Mouse (Mus musculus): ENCODE measurements around the gene Ano10.

Ano10 gene

GRCm38 (mm10) chr9:122244800-122245165, 49.4 kb downstream of the Ano10 start:
- DNase-seq (ENCODE audit: low spot score), result no peak

GRCm38 (mm10) chr9:122244080-122244799, 50.0 kb downstream of the Ano10 start:
- peak; percentile 14 for DNase-seq (ENCODE audit: low spot score)

GRCm38 (mm10) chr9:122243297-122243696, 50.9 kb downstream of the Ano10 start:
- no peak for DNase-seq (ENCODE audit: low spot score)

- DNase-seq (ENCODE audit: low spot score), result no peak
Observed at GRCm38 (mm10) chr9:122242856-122243255, 51.4 kb downstream of the Ano10 start.

- peak; percentile 19 for DNase-seq (ENCODE audit: low spot score)
Observed at GRCm38 (mm10) chr9:122241812-122242400, 52.3 kb downstream of the Ano10 start.

- no peak for DNase-seq (ENCODE audit: low spot score)
Observed at GRCm38 (mm10) chr9:122240629-122241199, 53.5 kb downstream of the Ano10 start.

- DNase-seq (ENCODE audit: low spot score), result no peak
Observed at GRCm38 (mm10) chr9:122234741-122235140, 59.5 kb downstream of the Ano10 start.

- no peak for DNase-seq (ENCODE audit: low spot score)
Observed at GRCm38 (mm10) chr9:122233972-122234345, 60.3 kb downstream of the Ano10 start.

GRCm38 (mm10) chr9:122233316-122233971, 60.8 kb downstream of the Ano10 start:
- DNase-seq (ENCODE audit: low spot score), result no peak

- no peak for DNase-seq (ENCODE audit: low spot score)
Observed at GRCm38 (mm10) chr9:122232912-122233311, 61.3 kb downstream of the Ano10 start.

- DNase-seq (ENCODE audit: low spot score), result no peak
Observed at GRCm38 (mm10) chr9:122230701-122231100, 63.5 kb downstream of the Ano10 start.

- DNase-seq (ENCODE audit: low spot score), result no peak
Observed at GRCm38 (mm10) chr9:122226419-122226818, 67.8 kb downstream of the Ano10 start.

- no peak for DNase-seq (ENCODE audit: low spot score)
Observed at GRCm38 (mm10) chr9:122225309-122225708, 68.9 kb downstream of the Ano10 start.

GRCm38 (mm10) chr9:122223005-122223404, 71.2 kb downstream of the Ano10 start:
- DNase-seq (ENCODE audit: low spot score), result no peak

- no peak for DNase-seq (ENCODE audit: low spot score)
Observed at GRCm38 (mm10) chr9:122219934-122220333, 74.3 kb downstream of the Ano10 start.

- no peak for DNase-seq (ENCODE audit: low spot score)
Observed at GRCm38 (mm10) chr9:122216945-122217529, 77.2 kb downstream of the Ano10 start.

- no peak for DNase-seq (ENCODE audit: low spot score)
Observed at GRCm38 (mm10) chr9:122215118-122215517, 79.1 kb downstream of the Ano10 start.

- DNase-seq (ENCODE audit: low spot score), result no peak
Observed at GRCm38 (mm10) chr9:122208311-122208710, 85.9 kb downstream of the Ano10 start.

GRCm38 (mm10) chr9:122205543-122206200, 88.6 kb downstream of the Ano10 start:
- DNase-seq (ENCODE audit: low spot score), result no peak

GRCm38 (mm10) chr9:122204508-122204907, 89.7 kb downstream of the Ano10 start:
- no peak for DNase-seq (ENCODE audit: low spot score)

GRCm38 (mm10) chr9:122199253-122199652, 95.0 kb downstream of the Ano10 start:
- no peak for DNase-seq (ENCODE audit: low spot score)

- no peak for DNase-seq (ENCODE audit: low spot score)
Observed at GRCm38 (mm10) chr9:122198621-122199020, 95.6 kb downstream of the Ano10 start.

Data from spleen, adult 12 weeks (tissue).